Mouse (Mus musculus) large intestine, adult 2 months (tissue): ENCODE measurements around the gene Olfr681. TPM values are rescaled to one million over a fixed set of nuclear protein-coding genes. Genes with fewer than 3 reads are reported as not detected.
"Not testable (repeated sequence)": the region's sequence is repeated elsewhere in the genome, so short reads cannot be mapped to it uniquely, and the experiment has no call there.

Experiments
- DNase-seq: peaks from one replicate; pipeline ENCODE4 v3.0.0-alpha.2; 2012; ENCODE audit warnings: low read depth, low spot score
- WGBS: fragments of 180-500 bp; shearing (Covaris S2); methylation state at CpG from one replicate; pipeline ENCODE4 v1.1.7; 2018; 5-methylcytosine and 5-hydroxymethylcytosine counted together
- polyA plus RNA-seq: library from polyadenylated mRNA; depleted of rRNA; stranded (reverse); fragments of >200 nt; gene quantifications from 2 replicates; pipeline ENCODE4 v1.2.3, GENCODE M21; 2012; rRNA removed

Gene Olfr681
- not detected in 2 replicates for polyA plus RNA-seq

- no peak for DNase-seq
These were observed at the start of gene Olfr681 for GRCm38 (mm10) chr7:105116536-105116935. Gene Olfr681, plus strand, starts transcription at chr7:105116836.

GRCm38 (mm10) chr7:105080905-105081304, 35.7 kb upstream of the Olfr681 start, which contains the start of gene Olfr679:
Gene Olfr679, plus strand, starts transcription at chr7:105081205.
- 41% methylated on average over 1 of the region's 1 CpGs for WGBS

DNA sequence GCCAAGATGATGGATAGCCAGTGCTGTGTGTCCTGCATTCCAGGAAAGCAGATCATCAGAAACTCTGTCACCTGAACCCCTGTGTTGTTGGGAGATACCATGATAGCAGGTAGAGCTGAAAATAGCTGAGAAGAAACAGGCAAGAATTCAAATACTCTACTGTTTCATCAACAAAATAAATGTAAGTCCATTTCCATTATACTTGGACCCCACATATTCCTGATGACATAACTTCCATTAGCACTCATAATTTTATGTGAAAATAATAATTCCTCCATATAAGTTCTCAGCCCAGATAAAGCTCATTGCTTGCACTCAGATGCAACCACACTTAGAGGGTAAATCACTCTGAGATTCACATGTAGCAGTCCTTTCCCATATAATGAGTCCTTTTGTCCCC, 23.9 kb upstream of the Olfr681 start, which contains the start of gene Olfr680-ps1:
Olfr680-ps1 (minus strand) TSS at position 101 of the 400 bp plus-strand sequence.
- DNase-seq = not testable (repeated sequence)

More at GRCm38 (mm10) chr7:105080905-105081304, 35.7 kb upstream of the Olfr681 start, which contains the start of gene Olfr679:
- no peak for DNase-seq

- DNase-seq = no peak
- 72% methylated on average over 2 of the region's 2 CpGs for WGBS
These were observed 24.6 kb downstream of the Olfr681 start for GRCm38 (mm10) chr7:105141275-105141674.

DNA sequence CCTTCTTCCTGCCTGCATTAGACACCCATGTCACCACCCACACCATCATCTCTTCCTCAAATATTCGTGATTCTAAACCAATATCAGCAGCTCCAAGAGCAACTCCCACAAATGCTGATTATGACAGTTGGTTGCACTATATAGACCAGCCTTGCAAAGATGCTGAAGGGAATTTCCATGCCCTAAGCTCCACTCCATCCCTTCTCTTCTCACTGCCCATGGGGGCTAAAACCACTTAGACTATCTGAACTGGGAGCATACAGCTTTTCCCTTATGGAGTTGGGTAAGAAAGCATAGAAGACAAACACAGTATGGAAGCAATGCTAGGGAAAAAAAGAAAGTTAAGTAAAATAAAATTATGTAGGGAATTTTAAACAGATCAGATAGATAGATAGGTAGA, 30.3 kb downstream of the Olfr681 start, which contains the start of gene Olfr683:
Olfr683 (minus strand) TSS at position 101 of the 400 bp plus-strand sequence.
- WGBS = 45% methylated on average over 1 of the region's 1 CpGs
- DNase-seq = no peak

- WGBS = 61% methylated on average over 1 of the region's 1 CpGs
- no peak for DNase-seq
These were observed 46.9 kb downstream of the Olfr681 start, which contains the start of gene Olfr684 for GRCm38 (mm10) chr7:105163553-105163952. Gene Olfr684, minus strand, starts transcription at chr7:105163653.

DNA sequence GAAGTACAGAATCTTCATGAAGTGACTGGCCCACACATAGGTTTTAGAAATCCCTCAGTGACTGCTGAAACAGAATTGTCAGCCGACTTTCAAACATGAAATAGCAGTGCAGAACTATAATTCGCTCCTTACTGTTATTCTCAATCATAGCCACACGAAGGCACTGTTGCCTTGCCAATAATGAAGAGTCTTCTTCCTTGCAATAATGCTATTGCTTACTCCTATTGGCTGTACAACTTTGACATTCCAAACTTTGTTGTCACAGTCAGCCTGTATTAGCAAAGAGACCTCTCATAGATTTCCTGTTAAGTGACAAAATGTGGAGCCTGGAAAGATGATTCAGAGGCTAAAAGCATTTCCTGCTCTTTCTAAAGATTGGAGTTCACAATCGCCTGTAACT, 54.1 kb downstream of the Olfr681 start:
- 45% methylated on average over 4 of the region's 4 CpGs for WGBS
- no peak for DNase-seq

Other genes starting within 250 kb of the Olfr681 start
- not detected in 2 replicates for gene Olfr665, start 238.8 kb upstream of the Olfr681 start, polyA plus RNA-seq
- gene Olfr666, start 220.9 kb upstream of the Olfr681 start, polyA plus RNA-seq = not detected in 2 replicates
- gene Olfr667, start 195.4 kb upstream of the Olfr681 start, polyA plus RNA-seq = not detected in 2 replicates
- not detected in 2 replicates for gene Olfr668, start 188.8 kb upstream of the Olfr681 start, polyA plus RNA-seq
- not detected in 2 replicates for gene Olfr669, start 182.6 kb upstream of the Olfr681 start, polyA plus RNA-seq
- not detected in 2 replicates for gene Olfr670, start 154.2 kb upstream of the Olfr681 start, polyA plus RNA-seq
- gene Olfr671, start 137.7 kb upstream of the Olfr681 start, polyA plus RNA-seq = not detected in 2 replicates
- not detected in 2 replicates for gene Olfr672, start 114.8 kb upstream of the Olfr681 start, polyA plus RNA-seq
- gene Olfr675, start 88.4 kb upstream of the Olfr681 start, polyA plus RNA-seq = not detected in 2 replicates
- not detected in 2 replicates for gene Olfr676, start 84.1 kb upstream of the Olfr681 start, polyA plus RNA-seq
- gene Olfr677, start 65.5 kb upstream of the Olfr681 start, polyA plus RNA-seq = not detected in 2 replicates
- gene Olfr678, start 52.4 kb upstream of the Olfr681 start, polyA plus RNA-seq = not detected in 2 replicates
- gene Olfr679, start 35.6 kb upstream of the Olfr681 start, polyA plus RNA-seq = not detected in 2 replicates
- not detected in 2 replicates for gene Olfr680-ps1, start 24.0 kb upstream of the Olfr681 start, polyA plus RNA-seq
- gene Olfr683, start 30.2 kb downstream of the Olfr681 start, polyA plus RNA-seq = not detected in 2 replicates
- gene Olfr684, start 46.8 kb downstream of the Olfr681 start, polyA plus RNA-seq = not detected in 2 replicates
- gene Olfr685, start 69.2 kb downstream of the Olfr681 start, polyA plus RNA-seq = not detected in 2 replicates
- gene Olfr686, start 90.6 kb downstream of the Olfr681 start, polyA plus RNA-seq = not detected in 2 replicates
- not detected in 2 replicates for gene Olfr688, start 171.3 kb downstream of the Olfr681 start, polyA plus RNA-seq
- not detected in 2 replicates for gene Olfr689, start 194.3 kb downstream of the Olfr681 start, polyA plus RNA-seq
- not detected in 2 replicates for gene Olfr690, start 217.3 kb downstream of the Olfr681 start, polyA plus RNA-seq
- not detected in 2 replicates for gene Olfr691, start 225.4 kb downstream of the Olfr681 start, polyA plus RNA-seq